Mouse (Mus musculus) MEL (cell line): Measurements from ENCODE around the gene Dnajb7. TPM values are rescaled to one million over a fixed set of nuclear protein-coding genes. Genes with fewer than 3 reads are reported as not detected.

Experiments used
- DNase-seq: peaks from one replicate; pipeline ENCODE4 v3.0.0; 2011; ENCODE audit warnings: low read depth, low spot score
- H3K27ac ChIP-seq: 2 replicates; pipeline ENCODE4 v1.5.1; 2012; ENCODE audit warnings: low read depth, mild to moderate bottlenecking, control low read depth, low read length, moderate library complexity; ENCODE audit not compliant: control insufficient read depth
- H3K27me3 ChIP-seq, 2 experiments: fragments of 150-350 bp in 1 of 2; sonication (generic) in 1 of 2; 2 replicates each; pipeline ENCODE4 v1.6.1; 2012; ENCODE audit warnings: low read length in 2 of 2, mild to moderate bottlenecking in 2 of 2, improper control_type of control experiment in 1 of 2, moderate library complexity in 1 of 2; ENCODE audit not compliant: insufficient read depth in 2 of 2, control insufficient read depth in 1 of 2
- H3K36me3 ChIP-seq, 2 experiments: 2 replicates each; pipeline ENCODE4 v1.6.1; 2012 to 2014; ENCODE audit warnings: low read length in 2 of 2, improper control_type of control experiment in 1 of 2, inconsistent platforms in 1 of 2, mild to moderate bottlenecking in 1 of 2; ENCODE audit not compliant: insufficient read depth in 2 of 2, control insufficient read depth in 1 of 2
- H3K4me1 ChIP-seq, 2 experiments: fragments of 150-350 bp in 1 of 2; sonication (generic) in 1 of 2; 2 replicates each; pipeline ENCODE4 v1.6.1; 2012; ENCODE audit warnings: low read length in 2 of 2, improper control_type of control experiment in 1 of 2, mild to moderate bottlenecking in 1 of 2; ENCODE audit not compliant: insufficient read depth in 2 of 2, control insufficient read depth in 1 of 2
- H3K4me3 ChIP-seq, 2 experiments: fragments of 150-350 bp in 1 of 2; sonication (generic) in 1 of 2; 2 replicates each; pipeline ENCODE4 v1.5.1; 2012; ENCODE audit warnings: low read depth in 2 of 2, low read length in 2 of 2, mild to moderate bottlenecking in 2 of 2, moderate library complexity in 2 of 2, control low read depth in 1 of 2, improper control_type of control experiment in 1 of 2; ENCODE audit not compliant: control insufficient read depth in 1 of 2, insufficient read depth in 1 of 2
- H3K79me2 ChIP-seq: 2 replicates; pipeline ENCODE4 v1.6.1; 2012; ENCODE audit warnings: mild to moderate bottlenecking, low read length, moderate library complexity; ENCODE audit not compliant: control insufficient read depth, poor library complexity, insufficient read depth
- H3K9ac ChIP-seq: 2 replicates; pipeline ENCODE4 v1.6.1; 2012; ENCODE audit warnings: low read depth, mild to moderate bottlenecking, control low read depth, low read length, moderate library complexity; ENCODE audit not compliant: control insufficient read depth, poor library complexity, severe bottlenecking
- H3K9me3 ChIP-seq: fragments of 150-350 bp; sonication (generic); replicated peaks from 2 replicates; pipeline ENCODE4 v1.6.1; 2012; ENCODE audit warnings: mild to moderate bottlenecking, low read length, improper control_type of control experiment, moderate library complexity; ENCODE audit not compliant: insufficient read depth
- BHLHE40 ChIP-seq: IDR thresholded peaks from 2 replicates; pipeline ENCODE4 v1.6.1; 2012; ENCODE audit warnings: low read depth, mild to moderate bottlenecking, inconsistent platforms, low read length, improper control_type of control experiment, borderline replicate concordance
- CHD2 ChIP-seq: IDR thresholded peaks from 2 replicates; pipeline ENCODE4 v1.6.1; 2011; ENCODE audit warnings: low read length, improper control_type of control experiment
- CTCF ChIP-seq, 3 experiments: IDR thresholded peaks in 2 of 3; conservative IDR thresholded peaks in 1 of 3; 2 replicates each; pipeline ENCODE4 v1.5.1; 2011 to 2012; ENCODE audit warnings: low read length in 3 of 3, low read depth in 2 of 3, mild to moderate bottlenecking in 2 of 3, improper control_type of control experiment in 1 of 3, inconsistent platforms in 1 of 3, mixed read lengths in 1 of 3, moderate library complexity in 1 of 3; ENCODE audit not compliant: control insufficient read depth in 1 of 3, insufficient read depth in 1 of 3, poor library complexity in 1 of 3, severe bottlenecking in 1 of 3
- E2F4 ChIP-seq: IDR thresholded peaks from 2 replicates; pipeline ENCODE4 v1.6.1; 2011; ENCODE audit warnings: low read depth, low read length, improper control_type of control experiment, borderline replicate concordance
- EP300 ChIP-seq, 2 experiments: IDR thresholded peaks; 2 replicates each; pipeline ENCODE4 v1.6.1; 2011; ENCODE audit warnings: improper control_type of control experiment in 2 of 2, low read length in 2 of 2, low read depth in 1 of 2, mild to moderate bottlenecking in 1 of 2
- ETS1 ChIP-seq: IDR thresholded peaks from 2 replicates; pipeline ENCODE4 v1.6.1; 2012; ENCODE audit warnings: low read depth, mild to moderate bottlenecking, inconsistent platforms, low read length, improper control_type of control experiment, moderate library complexity
- GABPA ChIP-seq: IDR thresholded peaks from 2 replicates; pipeline ENCODE4 v1.6.1; 2012; ENCODE audit warnings: low read depth, mild to moderate bottlenecking, inconsistent platforms, low read length, improper control_type of control experiment, moderate library complexity
- HCFC1 ChIP-seq: IDR thresholded peaks from 2 replicates; pipeline ENCODE4 v1.6.1; 2012; ENCODE audit warnings: low read depth, mild to moderate bottlenecking, inconsistent platforms, low read length, improper control_type of control experiment, moderate library complexity
- JUND ChIP-seq: IDR thresholded peaks from 2 replicates; pipeline ENCODE4 v1.6.1; 2011; ENCODE audit warnings: low read depth, mild to moderate bottlenecking, improper control_type of control experiment, low read length
- KAT2A ChIP-seq: conservative IDR thresholded peaks from 2 replicates; pipeline ENCODE4 v1.6.1; 2012; ENCODE audit warnings: low read depth, low read length, improper control_type of control experiment, inconsistent platforms
- MAX ChIP-seq: IDR thresholded peaks from 2 replicates; pipeline ENCODE4 v1.6.1; 2011; ENCODE audit warnings: low read length, improper control_type of control experiment
- MAZ ChIP-seq: IDR thresholded peaks from 2 replicates; pipeline ENCODE4 v1.6.1; 2012; ENCODE audit warnings: low read depth, mild to moderate bottlenecking, inconsistent platforms, low read length, improper control_type of control experiment
- MEF2A ChIP-seq: IDR thresholded peaks from 2 replicates; pipeline ENCODE4 v1.6.1; 2014; ENCODE audit warnings: low read depth, mild to moderate bottlenecking, inconsistent platforms, low read length, improper control_type of control experiment; ENCODE audit not compliant: poor library complexity, insufficient replicate concordance, severe bottlenecking; ENCODE audit errors: extremely low read depth
- MXI1 ChIP-seq: IDR thresholded peaks from 2 replicates; pipeline ENCODE4 v1.6.1; 2011; ENCODE audit warnings: mild to moderate bottlenecking, low read depth, low read length, improper control_type of control experiment
- MYB ChIP-seq: IDR thresholded peaks from 2 replicates; pipeline ENCODE4 v1.6.1; 2011; ENCODE audit warnings: mild to moderate bottlenecking, low read depth, low read length, improper control_type of control experiment
- NELFE ChIP-seq: IDR thresholded peaks from 2 replicates; pipeline ENCODE4 v1.6.1; 2011; ENCODE audit warnings: low read depth, low read length, improper control_type of control experiment
- NRF1 ChIP-seq: IDR thresholded peaks from 2 replicates; pipeline ENCODE4 v1.6.1; 2014; ENCODE audit warnings: low read depth, mild to moderate bottlenecking, inconsistent platforms, low read length, improper control_type of control experiment, moderate library complexity; ENCODE audit not compliant: poor library complexity, insufficient read depth, severe bottlenecking
- POLR2AphosphoS2 ChIP-seq: IDR thresholded peaks from 2 replicates; pipeline ENCODE4 v1.6.1; 2011; ENCODE audit warnings: low read length, improper control_type of control experiment
- POLR2AphosphoS5 ChIP-seq: IDR thresholded peaks from 2 replicates; pipeline ENCODE4 v1.6.1; 2012; ENCODE audit warnings: low read depth, borderline replicate concordance, mild to moderate bottlenecking, inconsistent platforms, low read length, moderate library complexity, mixed read lengths
- RCOR1 ChIP-seq: IDR thresholded peaks from 2 replicates; pipeline ENCODE4 v1.6.1; 2012; ENCODE audit warnings: low read depth, mild to moderate bottlenecking, inconsistent platforms, low read length, improper control_type of control experiment
- SIN3A ChIP-seq: IDR thresholded peaks from 2 replicates; pipeline ENCODE4 v1.6.1; 2012; ENCODE audit warnings: low read length, improper control_type of control experiment, inconsistent platforms
- TBP ChIP-seq: IDR thresholded peaks from 2 replicates; pipeline ENCODE4 v1.8.0; 2011; ENCODE audit warnings: low read depth, low read length, improper control_type of control experiment
- UBTF ChIP-seq: IDR thresholded peaks from 2 replicates; pipeline ENCODE4 v1.6.1; 2012; ENCODE audit warnings: low read depth, mild to moderate bottlenecking, inconsistent platforms, low read length, improper control_type of control experiment, moderate library complexity, borderline replicate concordance; ENCODE audit not compliant: insufficient read depth
- USF1 ChIP-seq: IDR thresholded peaks from 2 replicates; pipeline ENCODE4 v1.6.1; 2014; ENCODE audit warnings: low read depth, mild to moderate bottlenecking, inconsistent platforms, low read length, improper control_type of control experiment, moderate library complexity
- USF2 ChIP-seq, 2 experiments: IDR thresholded peaks; 2 replicates each; pipeline ENCODE4 v1.6.1; 2011 to 2012; ENCODE audit warnings: improper control_type of control experiment in 2 of 2, low read length in 2 of 2, borderline replicate concordance in 1 of 2, inconsistent platforms in 1 of 2, low read depth in 1 of 2, mild to moderate bottlenecking in 1 of 2; ENCODE audit not compliant: insufficient read depth in 1 of 2
- ZC3H11A ChIP-seq: IDR thresholded peaks from 2 replicates; pipeline ENCODE4 v1.6.1; 2012; ENCODE audit warnings: low read depth, mild to moderate bottlenecking, inconsistent platforms, low read length, improper control_type of control experiment
- ZKSCAN1 ChIP-seq: IDR thresholded peaks from 2 replicates; pipeline ENCODE4 v1.6.1; 2012; ENCODE audit warnings: low read depth, mild to moderate bottlenecking, inconsistent platforms, low read length, improper control_type of control experiment, moderate library complexity
- ZNF384 ChIP-seq: IDR thresholded peaks from 2 replicates; pipeline ENCODE4 v1.6.1; 2012; ENCODE audit warnings: low read depth, mild to moderate bottlenecking, inconsistent platforms, low read length, improper control_type of control experiment
- polyA plus RNA-seq, 2 experiments: library from polyadenylated mRNA; stranded (reverse) in 1 of 2; unstranded in 1 of 2; fragments of >175 nt in 1 of 2; fragments of >200 nt in 1 of 2; gene quantifications; 2 replicates each; pipeline versions ENCODE4 v1.2.1 to v1.2.4; 2012; ENCODE audit warnings: low replicate concordance in 2 of 2, low read depth in 1 of 2; ENCODE audit not compliant: insufficient read length in 2 of 2, insufficient read depth in 1 of 2, missing spikeins in 1 of 2
- total RNA-seq: library from RNA; depleted of rRNA; stranded (reverse); fragments of 300-350 nt; gene quantifications from 2 replicates; pipeline ENCODE4 v1.2.3, GENCODE M21; 2012

Gene Dnajb7
- total and polyA plus RNA-seq, 3 experiments = 0.17 TPM; not detected in 2

- no peaks in the 10 kb centered on the region for H3K9me3 ChIP-seq
- DNase-seq = no peak
- H3K4me3 ChIP-seq = peak overlapping the region; percentile 53 to 80
- peak overlapping the region; percentile 48 for H3K27ac ChIP-seq
- peak; percentile 17; the same call in 1 of the 2 replicates for TF ChIP-seq MAZ
- TF ChIP-seq MEF2A = no peak
- TF ChIP-seq UBTF = no peak
- 0 out of 2 replicates have a peak, but pooled peaks have one; percentile 12 for TF ChIP-seq ZKSCAN1
- no peak for TF ChIP-seq CTCF (IDR thresholded peaks at IDR 0.05 in 2 of 3, conservative IDR thresholded peaks at IDR 0.05 in 1 of 3; ENCODE audit: control insufficient read depth in 1 of 3, insufficient read depth in 1 of 3, low read depth in 2 of 3, low read length in 3 of 3, poor library complexity in 1 of 3, severe bottlenecking in 1 of 3)
- TF ChIP-seq MAX = no peak
- TF ChIP-seq EP300 (IDR thresholded peaks at IDR 0.05; ENCODE audit: low read depth in 1 of 2, low read length in 2 of 2) = 0 out of 4 replicates have a peak, but pooled peaks of 1 of the 2 experiments have one; percentile 14
- no peak for TF ChIP-seq ETS1
- TF ChIP-seq POLR2AphosphoS2 = no peak; the same call in 1 of the 2 replicates
- TF ChIP-seq POLR2AphosphoS5 = no peak
- TF ChIP-seq MXI1 = peak; percentile 33; the same call in 1 of the 2 replicates
- no peak for TF ChIP-seq GABPA
- TF ChIP-seq SIN3A = peak; percentile 68; the same call in 1 of the 2 replicates
- TF ChIP-seq MYB = no peak
- H3K4me1 ChIP-seq = peaks cover 5 to 8% of the 10 kb centered on the region in 2 experiments
- H3K9ac ChIP-seq = peak overlapping the region; percentile 27
- H3K79me2 ChIP-seq = peaks cover 8% of the 10 kb centered on the region
- H3K27me3 ChIP-seq = no peaks in the 10 kb centered on the region
- H3K36me3 ChIP-seq = peaks cover 17 to 22% of the 10 kb centered on the region in 2 experiments
Measured at GRCm38 (mm10) chr15:81361022-81361404, 47.1 kb downstream of the Dnajb7 start.

- peak within 1 kb of the TSS; percentile 48 for H3K27ac ChIP-seq
- peak within 1 kb of the TSS; percentile 80 to 93 for H3K4me3 ChIP-seq
- no peaks in the 10 kb centered on the region for H3K27me3 ChIP-seq
- peak within 1 kb of the TSS; percentile 79 for H3K9ac ChIP-seq
- H3K79me2 ChIP-seq = peaks cover 8% of the 10 kb centered on the region
- peaks cover 5 to 8% of the 10 kb centered on the region in 2 experiments for H3K4me1 ChIP-seq
- no peaks in the 10 kb centered on the region for H3K9me3 ChIP-seq
- peaks cover 13 to 22% of the 10 kb centered on the region in 2 experiments for H3K36me3 ChIP-seq
- DNase-seq = peak; percentile 97
- TF ChIP-seq ZKSCAN1 (no peak), TBP (peak; percentile 73), NRF1 (peak; percentile 42; the same call in 1 of the 2 replicates), MAZ (peak; percentile 89), USF1 (no peak; the same call in 1 of the 2 replicates), CTCF (IDR thresholded peaks at IDR 0.05 in 2 of 3, conservative IDR thresholded peaks at IDR 0.05 in 1 of 3; ENCODE audit: control insufficient read depth in 1 of 3, insufficient read depth in 1 of 3, low read depth in 2 of 3, low read length in 3 of 3, poor library complexity in 1 of 3, severe bottlenecking in 1 of 3) (no peak), NELFE (peak; percentile 88), MXI1 (peak; percentile 79; the same call in 1 of the 2 replicates), RCOR1 (no peak), USF2 (IDR thresholded peaks at IDR 0.05; ENCODE audit: borderline replicate concordance in 1 of 2, insufficient read depth in 1 of 2, low read depth in 1 of 2, low read length in 2 of 2) (no peak), SIN3A (peak; percentile 77), HCFC1 (peak; percentile 86), ZNF384 (no peak), CHD2 (peak; percentile 73), JUND (no peak), BHLHE40 (no peak), KAT2A (peak; percentile 64), E2F4 (no peak), GABPA (no peak), ZC3H11A (no peak), EP300 (IDR thresholded peaks at IDR 0.05; ENCODE audit: low read depth in 1 of 2, low read length in 2 of 2) (no peak)
Measured at GRCm38 (mm10) chr15:81360345-81361021, 47.6 kb downstream of the Dnajb7 start, which contains the start of gene Slc25a17. TSS of gene Slc25a17 (minus strand) at chr15:81360812.
